Mouse (Mus musculus): ENCODE measurements around the gene Gm49510.

Gm49510 gene

GRCm38 (mm10) chr15:78899409-78899739, at the start of gene Gm49510:
Gm49510 (plus strand) TSS chr15:78899667.
- DNase-seq, result peak in 1 of 2 experiments; percentile 36

DNA sequence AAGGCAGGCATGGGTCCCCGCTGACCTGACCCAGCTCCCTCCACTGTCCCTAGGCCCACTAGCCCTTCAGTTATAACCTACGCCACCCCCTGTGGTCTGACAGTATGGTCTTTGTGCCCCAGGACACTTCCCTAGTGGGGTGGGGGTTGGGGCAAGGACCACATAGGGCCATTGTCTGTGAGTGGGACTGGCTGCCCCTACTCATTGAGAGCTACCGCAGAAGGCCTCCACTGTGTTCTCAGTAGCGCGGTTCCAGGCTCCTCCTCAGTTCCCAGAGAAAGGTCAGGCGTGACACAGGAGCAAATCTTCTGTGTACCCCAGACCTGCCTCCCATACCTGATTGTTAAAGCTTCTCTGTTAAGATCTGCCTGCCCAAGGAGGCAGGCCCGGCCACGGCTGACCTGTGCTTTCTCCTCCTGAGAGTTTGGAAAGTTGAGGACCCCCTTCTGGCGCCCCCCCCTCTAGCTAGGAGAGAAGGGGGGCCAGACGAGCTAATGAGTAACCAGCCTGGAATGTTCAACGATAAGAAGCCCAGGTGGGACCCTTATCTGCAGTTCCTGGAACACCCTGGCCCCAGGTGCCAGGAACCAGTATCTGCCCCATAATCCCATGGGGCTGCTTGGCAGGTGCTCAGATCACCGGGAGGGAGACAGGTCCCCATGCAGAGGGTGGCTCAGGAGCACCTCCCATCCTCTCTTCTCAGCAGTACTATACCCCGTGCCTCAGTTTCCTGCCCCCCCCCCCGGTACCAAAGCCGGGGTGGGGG, 49.2 kb upstream of the Gm49510 start:
- DNase-seq, result no peak

- DNase-seq, result no peak
Measured at GRCm38 (mm10) chr15:78850944-78851343, 48.5 kb upstream of the Gm49510 start.

- DNase-seq, result peak; percentile 70 to 89
Measured at GRCm38 (mm10) chr15:78851505-78852153, 47.8 kb upstream of the Gm49510 start.

DNA sequence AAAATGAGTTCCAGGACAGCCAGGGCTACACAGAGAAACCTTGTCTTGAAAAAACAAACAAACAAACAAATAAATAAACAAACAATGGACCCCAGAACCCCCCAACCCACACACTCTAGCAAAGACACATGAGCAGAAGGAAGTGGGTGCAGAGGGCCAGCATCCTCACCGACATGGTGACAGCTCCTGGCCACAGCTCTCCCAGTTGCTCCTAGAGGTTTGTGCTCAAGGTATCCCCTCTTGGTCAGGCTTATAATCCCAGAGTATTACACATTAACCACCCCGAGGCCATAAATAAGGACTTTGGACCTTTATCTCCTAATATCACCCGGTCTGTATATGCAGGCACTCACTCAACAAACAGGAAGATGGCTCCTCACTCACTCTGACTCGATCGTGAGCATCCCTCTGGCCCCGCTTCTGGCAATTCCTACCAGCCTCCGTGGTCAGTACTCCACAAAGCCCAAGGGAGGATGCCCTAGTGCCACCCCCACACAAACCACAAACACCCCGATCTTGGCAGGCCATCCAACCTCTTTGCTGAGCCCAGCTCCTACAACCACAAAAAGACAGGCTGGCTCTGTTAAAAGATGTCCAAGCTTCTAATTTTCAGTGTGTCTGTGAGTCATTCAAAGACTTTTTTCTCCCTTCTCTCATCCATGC, 44.0 kb upstream of the Gm49510 start, which contains the start of gene Lgals2:
Lgals2 (minus strand) TSS at position 227 of the 663 bp plus-strand sequence.
- no peak for DNase-seq

- DNase-seq, result no peak
Measured at GRCm38 (mm10) chr15:78857009-78857408, 42.5 kb upstream of the Gm49510 start.

GRCm38 (mm10) chr15:78859311-78859710, 40.2 kb upstream of the Gm49510 start:
- DNase-seq, result no peak

DNA sequence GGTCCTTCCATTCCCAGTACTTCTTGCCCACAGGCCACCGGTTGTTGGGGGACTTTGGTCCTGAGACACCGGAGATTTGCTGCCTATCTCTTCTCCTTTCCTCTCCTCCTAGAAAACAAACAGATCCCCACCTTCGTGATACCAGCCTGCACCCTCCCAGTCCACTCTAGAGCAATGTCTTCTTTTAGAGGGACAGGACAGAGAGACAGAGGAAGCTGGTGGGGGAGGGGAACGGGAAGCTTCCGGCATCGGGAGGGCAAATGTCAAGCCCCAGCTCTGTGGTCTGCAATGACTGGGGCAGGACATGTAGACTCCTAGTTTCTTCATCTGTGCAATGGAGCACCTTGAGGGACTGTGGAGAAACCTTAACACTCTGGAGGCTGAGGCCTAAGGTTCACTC, 39.8 kb upstream of the Gm49510 start:
- DNase-seq, result no peak

DNA sequence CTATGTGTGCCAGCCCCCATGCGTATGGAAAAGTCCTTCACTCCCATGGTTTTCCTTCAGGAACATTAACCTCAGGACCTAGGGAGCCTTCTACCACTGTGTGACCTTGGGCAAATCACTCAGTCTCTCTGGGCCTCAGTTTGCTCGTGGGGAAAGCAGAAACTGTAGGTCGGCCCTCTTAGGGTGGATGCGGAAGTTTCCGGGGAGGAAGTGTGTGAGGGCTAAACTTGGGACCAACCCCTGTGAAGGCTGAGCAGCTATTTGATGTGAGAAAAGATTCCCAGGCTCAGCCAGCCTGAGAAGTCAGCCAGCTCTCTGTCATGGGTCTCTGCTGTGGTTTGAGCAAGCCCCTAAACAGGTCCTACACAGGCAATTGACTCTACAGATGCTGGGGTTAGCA, 37.2 kb upstream of the Gm49510 start:
- no peak for DNase-seq

GRCm38 (mm10) chr15:78863154-78863553, 36.3 kb upstream of the Gm49510 start:
- no peak for DNase-seq

DNA sequence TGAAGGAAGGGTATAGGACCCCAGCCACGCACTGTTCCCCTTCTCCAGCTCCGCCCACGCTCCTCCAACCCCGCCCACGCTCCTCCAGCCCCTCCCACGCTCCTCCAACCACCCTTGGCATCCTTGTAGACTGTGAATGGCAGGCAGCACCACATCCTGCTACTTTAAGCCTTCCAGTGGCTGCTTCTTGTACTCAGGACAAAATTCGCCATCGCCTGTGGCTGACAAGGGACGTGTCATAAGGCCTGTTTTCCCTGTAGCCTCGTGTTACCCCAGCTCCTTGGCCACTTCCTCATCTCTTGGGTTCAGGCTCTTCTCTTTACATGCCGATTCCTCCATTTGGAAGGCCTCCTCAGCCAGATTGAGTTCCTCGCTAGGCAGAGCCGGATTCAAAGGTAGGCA, 35.6 kb upstream of the Gm49510 start:
- DNase-seq, result no peak

DNA sequence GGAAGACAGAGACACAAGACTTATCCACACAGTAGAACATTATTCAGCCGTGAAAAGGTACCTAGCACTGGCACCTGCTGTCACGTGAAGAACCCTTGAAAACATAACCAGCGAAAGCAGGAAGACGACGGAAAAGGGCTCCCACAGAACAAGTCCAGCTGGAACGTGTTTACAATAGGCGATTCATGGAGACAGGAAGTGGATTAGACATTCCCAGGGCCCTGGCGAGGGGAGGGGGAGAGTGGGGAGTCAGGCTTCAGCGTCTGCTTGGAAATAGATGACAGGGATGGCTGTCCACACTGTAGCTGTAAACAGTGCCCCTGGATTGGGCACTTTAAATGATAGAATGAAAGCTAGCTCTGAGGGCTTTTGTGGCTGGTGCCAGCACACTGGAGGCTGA, 31.1 kb upstream of the Gm49510 start:
- DNase-seq, result no peak

- DNase-seq, result no peak
Measured at GRCm38 (mm10) chr15:78868826-78869233, 30.6 kb upstream of the Gm49510 start.

DNA sequence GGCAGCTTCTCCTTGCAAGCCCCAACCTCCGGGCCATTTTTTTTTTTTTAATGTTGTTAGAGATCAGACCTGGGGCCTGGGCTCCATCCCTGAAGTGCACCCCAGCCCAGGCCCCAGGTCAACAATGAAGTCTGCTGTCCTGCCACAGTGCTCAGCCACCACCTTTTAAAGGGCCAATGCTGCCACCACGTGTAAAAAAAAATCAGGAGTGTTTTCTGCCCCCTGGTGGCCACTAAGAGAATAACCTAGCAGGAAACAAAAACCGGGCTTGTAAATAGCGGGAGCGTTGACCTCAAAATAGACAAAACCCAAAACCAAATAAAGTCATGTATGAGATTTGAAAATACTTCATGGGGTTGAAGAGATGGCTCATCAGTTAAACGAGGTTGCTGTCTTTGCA, 29.7 kb upstream of the Gm49510 start:
- DNase-seq, result peak in 1 of 2 experiments; percentile 43

DNA sequence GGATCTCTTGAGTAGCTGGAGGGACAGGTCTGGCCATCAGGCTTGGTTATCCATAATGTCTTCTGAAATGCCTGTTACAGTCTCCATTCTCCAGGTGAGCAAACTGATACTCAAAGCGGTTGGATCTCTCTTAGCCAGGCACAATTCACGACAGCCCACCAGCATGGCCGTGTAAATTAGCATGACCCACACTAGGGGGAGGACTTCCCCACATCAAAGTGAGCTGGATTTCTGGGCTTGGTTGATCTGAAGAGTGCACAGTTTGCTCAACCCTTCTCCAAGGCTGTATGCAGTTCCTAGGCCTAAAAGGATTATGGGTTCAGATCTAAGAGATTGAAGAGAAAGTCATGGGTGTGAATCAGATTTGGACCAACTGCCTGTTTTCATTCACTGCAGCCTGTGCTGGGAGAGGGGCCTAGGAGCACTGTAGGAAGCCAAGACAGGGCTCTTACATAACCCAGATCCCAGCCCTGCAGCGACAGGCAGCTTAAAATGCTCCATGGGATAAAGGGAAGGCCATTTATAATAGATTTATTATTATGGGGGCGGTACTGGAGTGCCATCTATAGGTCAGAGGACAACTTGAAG, 27.4 kb upstream of the Gm49510 start:
- DNase-seq, result no peak

GRCm38 (mm10) chr15:78873803-78874435, 25.5 kb upstream of the Gm49510 start:
- no peak for DNase-seq

- DNase-seq, result no peak
Measured at GRCm38 (mm10) chr15:78874989-78875388, 24.5 kb upstream of the Gm49510 start.

DNA sequence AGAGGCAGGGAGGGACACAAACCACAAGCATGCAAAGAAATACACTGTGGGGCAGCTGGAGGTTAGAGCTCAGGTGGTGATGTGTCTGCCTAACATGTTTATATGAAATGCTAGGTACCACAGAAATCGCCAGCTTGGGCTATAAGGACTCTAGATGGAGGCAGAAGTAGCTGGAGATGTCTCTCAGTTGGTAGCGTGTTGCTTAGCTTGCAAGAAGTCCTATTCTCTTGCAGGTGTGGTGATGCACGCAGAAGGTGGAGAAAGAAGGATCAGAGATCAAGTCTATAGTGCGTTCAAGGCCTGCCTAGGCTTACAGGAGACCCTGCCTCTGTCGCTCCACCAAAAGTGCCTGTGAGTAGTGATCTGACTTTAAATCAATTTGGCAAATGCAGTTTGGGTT, 23.9 kb upstream of the Gm49510 start:
- no peak for DNase-seq

GRCm38 (mm10) chr15:78876258-78876696, 23.2 kb upstream of the Gm49510 start:
- DNase-seq, result peak in 1 of 2 experiments; percentile 63

DNA sequence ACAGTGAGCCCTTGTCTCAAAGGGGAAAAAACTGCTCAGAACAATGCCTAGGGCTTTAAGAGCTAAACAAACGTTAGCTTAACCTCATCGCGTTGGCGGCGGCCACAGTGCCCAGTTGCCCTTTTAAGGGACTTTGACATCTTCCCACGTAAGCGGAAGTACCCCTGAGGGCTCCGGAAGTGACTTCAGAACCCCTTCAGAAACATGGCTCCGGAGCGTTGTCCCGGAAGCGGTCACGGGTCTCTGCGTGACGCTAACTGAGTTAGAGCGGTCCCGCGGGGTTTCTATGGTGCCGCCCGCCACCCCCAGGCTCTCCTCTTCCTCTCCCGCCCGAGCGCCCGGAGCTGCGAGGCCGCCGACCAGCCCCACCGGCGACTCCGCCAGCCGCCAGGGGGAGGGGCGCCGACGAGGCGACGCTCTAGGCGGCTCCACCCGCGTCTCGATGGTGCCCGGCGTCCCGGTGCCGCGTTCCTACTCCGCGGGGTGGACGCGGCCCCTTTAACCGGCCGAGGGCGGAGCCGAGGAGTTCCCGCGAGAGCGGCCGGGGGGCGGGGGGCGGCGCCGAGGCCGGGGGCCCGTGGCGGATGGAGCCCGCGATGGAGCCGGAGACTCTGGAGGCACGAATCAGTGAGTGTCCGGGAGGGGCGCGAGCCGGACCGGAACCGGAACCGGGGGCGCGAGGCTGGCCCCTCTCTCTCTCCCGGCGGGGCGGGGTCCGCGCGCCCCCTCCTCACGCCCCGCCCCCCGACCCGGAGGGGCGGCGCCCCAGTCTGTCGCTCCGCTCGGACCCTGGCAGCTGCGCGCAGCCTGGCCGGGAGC, 22.3 kb upstream of the Gm49510 start, which contains the start of gene Gga1:
Gga1 (plus strand) TSS at position 200 of the 819 bp plus-strand sequence.
- peak; percentile 83 to 86 for DNase-seq

DNA sequence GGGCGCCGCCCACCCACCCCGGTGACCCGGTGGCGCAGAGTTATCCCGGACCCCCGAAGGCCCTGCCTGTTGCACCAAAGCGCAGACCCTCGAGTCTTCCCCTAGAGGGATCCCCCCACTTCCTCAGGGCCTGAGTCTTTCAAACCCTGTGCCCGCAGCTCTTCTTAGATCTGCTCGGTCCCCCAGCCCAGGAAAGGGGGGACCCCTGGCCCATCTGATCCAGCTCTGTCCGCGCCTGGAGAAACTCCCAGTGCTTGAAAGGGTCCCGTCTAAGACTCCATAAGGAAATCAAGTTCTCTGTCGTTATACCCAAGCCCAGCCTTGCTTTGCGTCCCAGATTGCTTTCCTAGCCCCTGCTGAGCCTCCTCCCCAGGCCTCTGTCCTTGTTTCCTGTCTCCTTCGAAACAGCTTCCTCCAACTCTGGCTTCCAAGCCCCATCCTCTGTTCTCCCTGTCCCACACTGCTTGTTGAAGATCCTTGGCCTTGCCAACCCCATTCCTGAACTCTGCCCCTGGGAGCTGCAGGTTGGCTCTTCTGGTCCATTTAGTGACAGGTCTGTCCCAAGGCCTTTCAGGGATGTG, 21.6 kb upstream of the Gm49510 start:
- no peak for DNase-seq
